Mouse (Mus musculus): ENCODE data around the gene Olfr1336. TPM values are rescaled to one million over a fixed set of nuclear protein-coding genes. Genes with fewer than 3 reads are reported as not detected.
"Not testable (repeated sequence)": the region's sequence is repeated elsewhere in the genome, so short reads cannot be mapped to it uniquely, and the experiment has no call there.

Gene Olfr1336
- polyA plus RNA-seq (2015; fragmentation: Nextera tagmentation; extraction: Ambion mirVana), result not detected in 2 replicates

- DNase-seq (ENCODE audit: low spot score), result no peak
Observed at GRCm38 (mm10) chr7:6455868-6456267, at the start of gene Olfr1336. TSS of gene Olfr1336 (plus strand) at chr7:6456168.

- peak; percentile 84 for DNase-seq (ENCODE audit: low spot score)
Observed at GRCm38 (mm10) chr7:6410043-6410442, 45.9 kb upstream of the Olfr1336 start, which contains the start of gene Gm20715. TSS of gene Gm20715 (plus strand) at chr7:6410277.

GRCm38 (mm10) chr7:6414626-6415441 lies 41.1 kb upstream of the Olfr1336 start:
- no peak for DNase-seq (ENCODE audit: low spot score)

GRCm38 (mm10) chr7:6415442-6415787 lies 40.6 kb upstream of the Olfr1336 start:
- DNase-seq (ENCODE audit: low spot score), result no peak

GRCm38 (mm10) chr7:6419894-6420293 lies 36.1 kb upstream of the Olfr1336 start:
- no peak for DNase-seq (ENCODE audit: low spot score)

- no peak for DNase-seq (ENCODE audit: low spot score)
Observed at GRCm38 (mm10) chr7:6429381-6429780, 26.6 kb upstream of the Olfr1336 start.

GRCm38 (mm10) chr7:6430342-6430741 lies 25.6 kb upstream of the Olfr1336 start:
- DNase-seq (ENCODE audit: low spot score), result peak; percentile 39

GRCm38 (mm10) chr7:6438388-6438787 lies 17.6 kb upstream of the Olfr1336 start, which contains the start of gene Olfr1344:
TSS of gene Olfr1344 (plus strand) at chr7:6438688.
- DNase-seq (ENCODE audit: low spot score), result no peak

- DNase-seq (ENCODE audit: low spot score), result no peak
Observed at GRCm38 (mm10) chr7:6441173-6441572, 14.8 kb upstream of the Olfr1336 start.

GRCm38 (mm10) chr7:6447771-6448170 lies 8.2 kb upstream of the Olfr1336 start:
- DNase-seq (ENCODE audit: low spot score), result no peak

GRCm38 (mm10) chr7:6456399-6456798 lies 431 bp downstream of the Olfr1336 start:
- no peak for DNase-seq (ENCODE audit: low spot score)

GRCm38 (mm10) chr7:6466951-6467350 lies 11.0 kb downstream of the Olfr1336 start, which contains the start of gene Olfr1346:
TSS of gene Olfr1346 (plus strand) at chr7:6467101.
- no peak for DNase-seq (ENCODE audit: low spot score)

GRCm38 (mm10) chr7:6477633-6478032 lies 21.7 kb downstream of the Olfr1336 start:
- DNase-seq (ENCODE audit: low spot score), result not testable (repeated sequence)

GRCm38 (mm10) chr7:6486841-6487240 lies 30.9 kb downstream of the Olfr1336 start, which contains the start of gene Olfr5:
TSS of gene Olfr5 (minus strand) at chr7:6486941.
- DNase-seq (ENCODE audit: low spot score), result no peak

GRCm38 (mm10) chr7:6499655-6500054 lies 43.7 kb downstream of the Olfr1336 start, which contains the start of gene Olfr1347:
TSS of gene Olfr1347 (minus strand) at chr7:6499755.
- no peak for DNase-seq (ENCODE audit: low spot score)

GRCm38 (mm10) chr7:6508648-6509047 lies 52.7 kb downstream of the Olfr1336 start, which contains the start of gene Olfr1348:
TSS of gene Olfr1348 (minus strand) at chr7:6508748.
- no peak for DNase-seq (ENCODE audit: low spot score)

Other genes starting within 250 kb of the Olfr1336 start
- not detected in 2 replicates for gene Zscan5b, start 233.9 kb upstream of the Olfr1336 start, polyA plus RNA-seq (2015; fragmentation: Nextera tagmentation; extraction: Ambion mirVana)
- 0.21 TPM in 1 of 2 replicates, not detected in the other for gene Epp13, start 203.5 kb upstream of the Olfr1336 start, polyA plus RNA-seq (2015; fragmentation: Nextera tagmentation; extraction: Ambion mirVana)
- 11.5 TPM in 2 replicates for gene Zfp667, start 169.6 kb upstream of the Olfr1336 start, polyA plus RNA-seq (2015; fragmentation: Nextera tagmentation; extraction: Ambion mirVana)
- 2.4 and 3.7 TPM in 2 replicates for gene Zfp583, start 124.9 kb upstream of the Olfr1336 start, polyA plus RNA-seq (2015; fragmentation: Nextera tagmentation; extraction: Ambion mirVana)
- gene Gm3854, start 112.4 kb upstream of the Olfr1336 start, polyA plus RNA-seq (2015; fragmentation: Nextera tagmentation; extraction: Ambion mirVana), result 0.21 and 0.42 TPM in 2 replicates
- 1.1 and 1.6 TPM in 2 replicates for gene Zfp78, start 92.9 kb upstream of the Olfr1336 start, polyA plus RNA-seq (2015; fragmentation: Nextera tagmentation; extraction: Ambion mirVana)
- gene Zfp28, start 72.9 kb upstream of the Olfr1336 start, polyA plus RNA-seq (2015; fragmentation: Nextera tagmentation; extraction: Ambion mirVana), result 1.9 and 2.0 TPM in 2 replicates
- gene Smim17, start 57.5 kb upstream of the Olfr1336 start, polyA plus RNA-seq (2015; fragmentation: Nextera tagmentation; extraction: Ambion mirVana), result 0.35 TPM in 1 of 2 replicates, not detected in the other
- not detected in 2 replicates for gene Gm20715, start 45.9 kb upstream of the Olfr1336 start, polyA plus RNA-seq (2015; fragmentation: Nextera tagmentation; extraction: Ambion mirVana)
- not detected in 2 replicates for gene Olfr1344, start 17.5 kb upstream of the Olfr1336 start, polyA plus RNA-seq (2015; fragmentation: Nextera tagmentation; extraction: Ambion mirVana)
- gene Olfr1346, start 10.9 kb downstream of the Olfr1336 start, polyA plus RNA-seq (2015; fragmentation: Nextera tagmentation; extraction: Ambion mirVana), result not detected in 2 replicates
- not detected in 2 replicates for gene Olfr5, start 30.8 kb downstream of the Olfr1336 start, polyA plus RNA-seq (2015; fragmentation: Nextera tagmentation; extraction: Ambion mirVana)
- gene Olfr1347, start 43.6 kb downstream of the Olfr1336 start, polyA plus RNA-seq (2015; fragmentation: Nextera tagmentation; extraction: Ambion mirVana), result not detected in 2 replicates
- gene Olfr1348, start 52.6 kb downstream of the Olfr1336 start, polyA plus RNA-seq (2015; fragmentation: Nextera tagmentation; extraction: Ambion mirVana), result not detected in 2 replicates
- gene Olfr1349, start 66.8 kb downstream of the Olfr1336 start, polyA plus RNA-seq (2015; fragmentation: Nextera tagmentation; extraction: Ambion mirVana), result not detected in 2 replicates
- gene Olfr1350, start 108.7 kb downstream of the Olfr1336 start, polyA plus RNA-seq (2015; fragmentation: Nextera tagmentation; extraction: Ambion mirVana), result not detected in 2 replicates
- 0.38 and 0.48 TPM in 2 replicates for gene Zim1, start 240.3 kb downstream of the Olfr1336 start, polyA plus RNA-seq (2015; fragmentation: Nextera tagmentation; extraction: Ambion mirVana)

Measured in thymus, postnatal 0 days (tissue).